Comparison of ENCODE assay signal across 20 mouse cellular contexts in the genomic region with DNA sequence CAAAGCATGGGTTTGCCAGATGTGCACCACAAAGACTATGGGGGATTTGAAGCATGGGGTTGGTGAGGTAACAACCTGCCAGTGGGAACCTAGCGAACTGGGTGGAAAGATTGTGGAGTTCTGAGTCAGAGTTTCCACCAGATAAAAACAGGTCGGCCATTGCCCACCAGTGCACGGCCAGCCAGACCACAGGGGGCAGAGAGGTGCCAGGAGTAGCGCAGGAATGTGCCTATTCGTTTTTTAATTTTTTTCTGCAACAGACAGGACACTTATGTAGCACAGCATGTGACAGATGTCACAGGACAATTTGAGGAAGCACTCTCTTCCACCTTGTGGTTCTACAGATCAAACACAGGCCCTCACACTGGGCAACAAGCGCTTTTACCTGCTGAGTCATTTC. TPM values are rescaled to one million over a fixed set of nuclear protein-coding genes. Genes with fewer than 3 reads are reported as not detected.
"Had no signal": no experiment of that assay in that cellular context is flagged by ENCODE, and none has a peak within 500 bp of the region (broad histone marks: within the 10 kb centered on the region; RNA-seq: fewer than 3 reads in every experiment).

No protein-coding gene starts in this region.

- H3K4me3 ChIP-seq: liver, embryonic 15.5 days; lung, embryonic 15.5 days; megakaryocyte, embryonic 14.5 days; midbrain, embryonic 13.5 days; midbrain, embryonic 15.5 days; neural tube, embryonic 12.5 days had no signal

- H3K4me1 ChIP-seq: liver, embryonic 15.5 days; lung, embryonic 15.5 days; megakaryocyte, embryonic 14.5 days; midbrain, embryonic 15.5 days; neural tube, embryonic 12.5 days had no signal

- H3K9ac ChIP-seq: liver, embryonic 15.5 days; liver, postnatal 0 days; lung, embryonic 15.5 days; midbrain, embryonic 13.5 days; midbrain, embryonic 15.5 days; neural tube, embryonic 12.5 days had no signal

- H3K27ac ChIP-seq: liver, embryonic 15.5 days; lung, embryonic 15.5 days; macrophage; midbrain, embryonic 13.5 days; midbrain, embryonic 15.5 days; neural tube, embryonic 12.5 days had no signal

- DNase-seq: liver, postnatal 0 days; lung, adult 2 months; lung, postnatal 14 days; lung, postnatal 36 days; retina, postnatal 1 day; right cerebral cortex, postnatal 14 days; thymus, adult 2 months; thymus, postnatal 25 days; thymus, postnatal 4 days had no signal

- H3K4me2 ChIP-seq: liver, embryonic 15.5 days; lung, embryonic 15.5 days; midbrain, embryonic 11.5 days; midbrain, embryonic 13.5 days; midbrain, embryonic 15.5 days; neural tube, embryonic 12.5 days had no signal

- H3K36me3 ChIP-seq: liver, embryonic 15.5 days; lung, embryonic 15.5 days; midbrain, embryonic 13.5 days; midbrain, embryonic 15.5 days; neural tube, embryonic 12.5 days had no signal

- H3K9me3 ChIP-seq: liver, embryonic 15.5 days; lung, embryonic 15.5 days; midbrain, embryonic 13.5 days; midbrain, embryonic 15.5 days; neural tube, embryonic 12.5 days had no signal

- H3K27me3 ChIP-seq: liver, embryonic 15.5 days; lung, embryonic 15.5 days; megakaryocyte, embryonic 14.5 days; midbrain, embryonic 13.5 days; midbrain, embryonic 15.5 days; neural tube, embryonic 12.5 days had no signal

RNA-seq across cellular contexts. Expression of a gene that starts 49.5 kb away (rescaled TPM):
- total RNA-seq: megakaryocyte progenitor cell, adult 5-6 weeks; monocyte, adult 5-6 weeks; neutrophil, adult 5-6 weeks had no signal
- polyA plus RNA-seq: liver, postnatal 0 days; macrophage had no signal
